Mouse (Mus musculus): ENCODE data around the gene Creb5. TPM values are rescaled to one million over a fixed set of nuclear protein-coding genes. Genes with fewer than 3 reads are reported as not detected.

Creb5 gene
- 0.55 TPM for polyA plus RNA-seq (2017; shearing (Covaris generic))

GRCm38 (mm10) chr6:53287038-53287561, at the start of gene Creb5:
TSS of gene Creb5 (plus strand) at chr6:53287270.

Other genes with a start within 250 kb of the Creb5 start
- 4.1 TPM for gene Jazf1, start 218.6 kb upstream of the Creb5 start, polyA plus RNA-seq (2017; shearing (Covaris generic))

Measured in effector memory CD4-positive, alpha-beta T cell, adult 5 months (primary cell).